8 mouse cellular contexts compared by ENCODE assay signal in genomic region chr15:36979488-36980201, GRCm38 (mm10). TPM values are rescaled to one million over a fixed set of nuclear protein-coding genes. Genes with fewer than 3 reads are reported as not detected.
A peak's percentile ranks its signal among the peaks of the same experiment; 100 is the strongest.
DNase-seq lines count a peak whose midpoint lies in the region; ATAC-seq and TF ChIP-seq lines count a peak whose summit lies in the region.

No protein-coding gene starts in this region.

- TF ChIP-seq POLR2A in kidney, adult 2 months (IDR thresholded peaks at IDR 0.05; ENCODE audit: low read depth, low read length): no peak

- H3K4me3 ChIP-seq in kidney, adult 2 months (ENCODE audit: insufficient read depth, low read depth, low read length): peak overlapping the region; percentile 1; the same call in 1 of the 2 replicates
- peak overlapping the region; percentile 54 for H3K4me3 ChIP-seq in heart, embryonic 13.5 days
- peak overlapping the region; percentile 34 for H3K4me3 ChIP-seq in lung, embryonic 14.5 days (ENCODE audit: low read depth, low read length)

- H3K9me3 ChIP-seq in heart, embryonic 13.5 days: no peaks in the 10 kb centered on the region
- no peaks in the 10 kb centered on the region for H3K9me3 ChIP-seq in lung, embryonic 14.5 days (ENCODE audit: low read depth, low read length)

- DNase-seq in kidney, adult 2 months: no peak
- DNase-seq in kidney, adult 18-20 months: no peak
- DNase-seq in cerebellum, postnatal 36 days: peak; percentile 64 to 66
- DNase-seq in layer of hippocampus, adult 9-11 months: peak; percentile 82
- peak; percentile 77 for DNase-seq in lung, embryonic 14.5 days
- peak; percentile 82 for DNase-seq in thymus, postnatal 14 days

- H3K27me3 ChIP-seq in kidney, adult 2 months (replicated peaks; ENCODE audit: control insufficient read depth, insufficient read depth, low read length): no peaks in the 10 kb centered on the region
- H3K27me3 ChIP-seq in heart, embryonic 13.5 days (replicated peaks): no peaks in the 10 kb centered on the region
- H3K27me3 ChIP-seq in lung, embryonic 14.5 days (ENCODE audit: insufficient read depth, low read length): no peaks in the 10 kb centered on the region

- peak; percentile 43 for TF ChIP-seq CTCF in kidney, adult 2 months (conservative IDR thresholded peaks at IDR 0.05; ENCODE audit: insufficient read depth, insufficient read length, low read depth, low read length)
- peak; percentile 79 for TF ChIP-seq CTCF in lung, embryonic 14.5 days (IDR thresholded peaks at IDR 0.05; ENCODE audit: low read depth)

- 15% methylated on average over 20 of the region's 20 CpGs for WGBS in kidney, adult 2 months
- 6% methylated on average over 20 of the region's 20 CpGs for WGBS in heart, embryonic 13.5 days
- 6% methylated on average over 20 of the region's 20 CpGs for WGBS in lung, embryonic 14.5 days

- no peak for ATAC-seq in heart, embryonic 13.5 days (ENCODE audit: extremely low read depth, insufficient number of reproducible peaks, low FRiP score, low TSS enrichment)
- peak; percentile 79; the same call in 1 of the 2 replicates for ATAC-seq in lung, embryonic 14.5 days (ENCODE audit: insufficient read depth)
- peak; percentile 61 for ATAC-seq in neutrophil, adult 5-6 weeks (ENCODE audit: extremely low read depth, insufficient number of reproducible peaks, low FRiP score, poor library complexity, severe bottlenecking)

- peak overlapping the region; percentile 78 for H3K9ac ChIP-seq in heart, embryonic 13.5 days
- peak overlapping the region; percentile 23; the same call in 1 of the 2 replicates for H3K9ac ChIP-seq in lung, embryonic 14.5 days

- peaks cover 49% of the 10 kb centered on the region for H3K4me1 ChIP-seq in kidney, adult 2 months (ENCODE audit: control insufficient read depth, insufficient read depth, low read length)
- peaks cover 46% of the 10 kb centered on the region for H3K4me1 ChIP-seq in heart, embryonic 13.5 days
- H3K4me1 ChIP-seq in lung, embryonic 14.5 days (ENCODE audit: insufficient read depth): peaks cover 3% of the 10 kb centered on the region; the same call in 1 of the 2 replicates

- H3K4me2 ChIP-seq in heart, embryonic 13.5 days: peak overlapping the region; percentile 74
- peak overlapping the region; percentile 67 for H3K4me2 ChIP-seq in lung, embryonic 14.5 days

- no peak overlapping the region for H3K27ac ChIP-seq in kidney, adult 2 months (ENCODE audit: insufficient read depth, low read depth, low read length)
- peak overlapping the region; percentile 45; the same call in 1 of the 2 replicates for H3K27ac ChIP-seq in heart, embryonic 13.5 days (replicated peaks)
- no peak overlapping the region for H3K27ac ChIP-seq in lung, embryonic 14.5 days (ENCODE audit: low read depth)

- H3K36me3 ChIP-seq in kidney, adult 2 months (ENCODE audit: control insufficient read depth, insufficient read depth, low read length): no peaks in the 10 kb centered on the region
- H3K36me3 ChIP-seq in heart, embryonic 13.5 days: no peaks in the 10 kb centered on the region
- H3K36me3 ChIP-seq in lung, embryonic 14.5 days (ENCODE audit: insufficient read depth): no peaks in the 10 kb centered on the region

RNA-seq across cellular contexts. Expression of gene Zfp706, which starts 27.9 kb away (rescaled TPM):
- 63.1 and 82.2 TPM in 2 replicates for polyA plus RNA-seq in kidney, adult 2 months (2012; rRNA removed)
- 426 and 458 TPM in 2 replicates for polyA plus RNA-seq in heart, embryonic 13.5 days (2015; fragmentation: Nextera tagmentation; extraction: Ambion mirVana)
- polyA plus RNA-seq in lung, embryonic 14.5 days (2014; fragmentation: Nextera tagmentation; extraction: Ambion mirVana): 417 and 428 TPM in 2 replicates
- total RNA-seq in neutrophil, adult 5-6 weeks (2017): 68.0 and 85.9 TPM in 2 replicates

Comparison
In these comparisons a context has a peak if more than half of its experiments do, and no peak if none do; other contexts are left out.
1. DNase-seq: peak in cerebellum, postnatal 36 days (2 of 2), layer of hippocampus, adult 9-11 months (single experiment), lung, embryonic 14.5 days (single experiment) and thymus, postnatal 14 days (single experiment); none in kidney, adult 2 months (single experiment) and kidney, adult 18-20 months (single experiment).
2. H3K4me3 ChIP-seq: peak in every context shown above with its lines; median percentile 54 in heart, embryonic 13.5 days; 34 in lung, embryonic 14.5 days; 1 in kidney, adult 2 months.